Mouse (Mus musculus) heart, adult 2 months (tissue): ENCODE measurements at regions not wholly inside any gene's neighbourhood (a gene's known extent, or its start where the extent isn't known, plus 50 kb on each side); places are given as distances from the start of the nearest gene placed in this dataset.

ENCODE experiments used
- CTCF ChIP-seq: fragments of 200-600 bp; IDR thresholded peaks from 2 replicates; pipeline ENCODE4 v1.8.1; 2022; ENCODE audit warnings: antibody characterized with exemption, mild to moderate bottlenecking, moderate library complexity
- EP300 ChIP-seq: fragments of 200-500 bp; IDR thresholded peaks from 2 replicates; pipeline ENCODE4 v1.6.1; 2011; ENCODE audit warnings: low read depth, low read length, control low read depth; ENCODE audit not compliant: insufficient read depth
- POLR2A ChIP-seq: fragments of 200-500 bp; IDR thresholded peaks from 2 replicates; pipeline ENCODE4 v1.6.1; 2011; ENCODE audit warnings: mild to moderate bottlenecking, low read depth, low read length, control low read depth; ENCODE audit not compliant: insufficient read depth

GRCm38 (mm10) chr17:84116340-84117279, 71.1 kb downstream of the Zfp36l2 start:
- no peak for TF ChIP-seq POLR2A
- TF ChIP-seq CTCF: no peak
- no peak for TF ChIP-seq EP300
